Mouse (Mus musculus) left cerebral cortex, adult 9 months (tissue): Measurements from ENCODE around the gene Ncs1.

Experiments used
- DNase-seq, 2 experiments: peaks; one replicate each; pipeline ENCODE4 v3.0.0; 2022; ENCODE audit warnings: low spot score in 2 of 2

Gene Ncs1

DNA sequence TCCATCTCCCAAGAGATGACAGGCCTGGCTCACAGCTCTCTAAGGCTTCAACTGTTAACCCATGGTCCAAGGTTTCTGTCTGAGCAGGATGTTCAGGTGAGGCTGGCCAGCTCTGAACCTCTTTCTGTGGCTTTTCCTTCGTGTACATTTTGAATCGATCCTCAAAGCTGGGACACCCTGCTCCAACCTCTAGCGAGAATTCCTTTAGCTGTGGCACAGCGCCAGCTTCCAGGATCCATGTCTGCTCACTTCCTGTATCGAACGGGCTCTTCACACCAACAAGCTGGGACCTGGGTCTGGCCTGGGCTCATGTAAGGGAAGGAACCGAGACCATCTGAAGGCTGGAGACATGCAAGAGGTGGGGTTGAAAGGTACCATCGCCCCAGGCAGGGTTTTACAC lies 1.4 kb upstream of the Ncs1 start:
- DNase-seq, result no peak

DNA sequence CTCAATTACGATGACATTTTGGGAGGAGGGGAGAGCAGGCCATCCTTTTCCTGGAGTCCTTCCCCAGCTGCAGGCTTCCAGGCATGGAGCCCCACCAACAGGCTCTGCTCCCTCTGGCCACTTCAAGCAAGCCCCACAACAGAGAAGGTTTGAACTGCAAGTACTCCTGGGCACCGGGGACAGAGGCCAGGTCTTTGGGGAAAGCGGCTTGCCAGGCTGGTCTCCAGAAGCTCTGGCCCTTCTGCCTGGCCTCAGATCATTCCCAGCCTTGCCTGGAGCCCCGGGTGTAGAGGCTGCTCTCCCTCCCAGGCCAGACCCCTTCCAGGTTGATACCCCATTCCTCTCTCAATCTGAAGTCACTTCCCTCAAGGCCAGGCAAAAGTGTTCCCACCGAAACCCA lies 572 bp upstream of the Ncs1 start:
- no peak for DNase-seq

DNA sequence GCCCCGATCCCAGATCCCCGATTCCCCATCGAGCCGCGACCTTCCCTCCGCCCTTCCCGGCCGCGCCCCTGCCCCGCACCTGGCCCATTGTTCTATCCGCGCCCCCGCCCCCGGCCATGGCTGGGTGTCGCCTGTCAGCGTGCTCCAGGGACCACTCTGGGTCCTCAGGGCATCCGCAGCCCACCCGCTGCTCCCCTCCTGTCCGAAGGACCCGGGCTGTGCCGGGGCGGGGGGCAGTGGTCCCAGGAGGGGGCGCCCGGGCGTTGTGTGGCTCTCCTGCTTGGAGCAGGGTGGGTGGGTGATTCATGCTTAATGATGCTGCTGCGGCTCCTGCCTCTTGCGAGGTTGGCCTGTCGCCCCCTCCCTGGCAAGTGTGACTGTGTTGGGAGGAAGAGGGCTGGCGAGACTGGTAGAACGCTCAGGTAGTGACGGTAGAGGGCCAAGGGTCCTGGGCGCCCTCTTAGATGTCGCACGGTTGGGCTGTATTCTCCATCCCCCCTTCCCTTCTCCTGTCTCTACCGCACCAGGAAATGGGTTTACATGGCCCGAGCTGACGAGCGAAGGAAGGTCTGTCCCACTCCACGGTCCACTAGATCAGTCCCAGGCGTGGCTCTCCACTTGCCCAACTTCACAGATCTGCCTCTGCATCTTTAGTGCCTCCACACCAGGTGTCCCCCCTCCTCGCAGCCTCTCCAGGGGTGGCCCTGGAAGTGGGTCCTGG lies 788 bp downstream of the Ncs1 start:
- DNase-seq, result no peak

DNA sequence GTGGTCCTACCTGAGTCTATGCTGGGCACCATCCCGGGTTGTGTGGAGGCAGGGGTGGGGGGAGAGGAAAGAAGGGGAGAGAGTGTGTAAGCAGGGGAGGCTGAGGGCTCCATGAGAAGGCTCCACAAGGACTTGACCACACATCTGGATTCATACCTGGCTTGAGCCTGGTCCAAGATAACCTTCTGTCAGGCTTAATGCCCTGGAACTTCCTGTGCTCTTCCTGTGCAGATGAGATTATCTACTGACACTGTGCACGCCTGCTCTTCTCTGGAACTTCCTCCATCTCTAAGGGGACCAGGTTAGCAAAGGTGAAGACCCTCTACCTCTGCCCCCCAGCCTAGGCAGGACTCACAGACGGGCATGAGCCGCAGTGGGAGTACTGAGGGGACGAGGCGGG lies 3.2 kb downstream of the Ncs1 start:
- DNase-seq, result no peak

DNA sequence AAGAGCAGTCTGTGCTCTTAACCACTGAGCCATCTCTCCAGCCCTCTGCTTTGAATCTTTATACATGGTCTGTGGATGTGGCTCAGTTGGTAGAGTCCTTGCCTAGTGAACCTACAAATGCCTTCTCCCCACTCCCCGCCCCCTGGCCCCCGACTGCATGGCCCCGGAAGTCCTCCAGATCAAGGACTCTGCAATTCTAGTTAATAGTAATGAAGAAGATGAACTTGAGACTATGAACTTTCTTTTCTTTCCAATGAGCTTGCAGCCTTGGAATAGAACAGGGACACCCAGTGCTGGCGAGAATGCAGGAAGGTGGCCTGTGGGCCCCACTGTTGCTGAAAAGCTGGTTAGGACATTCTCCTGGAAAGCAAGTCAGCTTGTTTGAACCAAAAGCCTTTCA lies 6.5 kb downstream of the Ncs1 start:
- DNase-seq, result no peak

DNA sequence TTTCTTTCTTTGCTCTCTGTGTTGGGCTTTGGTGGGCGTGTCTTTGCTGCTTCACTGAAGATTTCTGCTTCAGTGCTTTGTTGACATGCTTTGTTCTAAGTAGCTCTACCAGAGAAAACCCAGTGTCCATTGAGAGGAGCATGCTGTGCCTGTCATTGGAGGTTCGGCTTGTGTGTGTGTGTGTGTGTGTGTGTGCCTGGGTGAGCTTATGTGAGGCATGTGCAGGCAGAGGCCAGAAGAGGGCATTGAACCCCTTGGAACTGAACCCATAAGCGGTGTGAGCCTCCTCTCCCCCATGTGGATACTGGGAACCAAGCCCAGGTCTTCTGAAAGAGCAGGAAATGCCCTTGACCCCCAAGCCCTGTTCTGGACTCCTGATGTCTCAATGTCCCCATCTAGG lies 7.8 kb downstream of the Ncs1 start:
- DNase-seq, result no peak

DNA sequence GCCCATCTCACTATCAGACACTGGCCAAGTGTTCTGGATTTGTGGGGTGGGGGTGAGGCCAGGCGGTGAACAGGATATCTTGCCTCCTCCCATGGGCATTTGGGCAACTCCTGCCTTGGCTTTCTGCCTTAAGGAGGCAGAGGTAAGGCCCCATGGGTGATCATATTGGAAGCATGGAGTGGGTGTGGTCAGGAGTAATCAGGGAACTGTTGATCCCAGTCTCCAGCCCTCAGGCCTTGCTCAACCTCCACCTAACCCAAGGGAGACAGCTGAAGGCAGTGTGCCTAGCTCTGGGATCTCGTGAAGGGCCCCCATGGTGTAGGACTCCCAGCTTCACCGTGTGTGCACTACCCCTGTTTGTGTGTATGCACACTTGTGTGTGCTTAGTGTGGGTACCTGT lies 9.2 kb downstream of the Ncs1 start:
- DNase-seq, result no peak

DNA sequence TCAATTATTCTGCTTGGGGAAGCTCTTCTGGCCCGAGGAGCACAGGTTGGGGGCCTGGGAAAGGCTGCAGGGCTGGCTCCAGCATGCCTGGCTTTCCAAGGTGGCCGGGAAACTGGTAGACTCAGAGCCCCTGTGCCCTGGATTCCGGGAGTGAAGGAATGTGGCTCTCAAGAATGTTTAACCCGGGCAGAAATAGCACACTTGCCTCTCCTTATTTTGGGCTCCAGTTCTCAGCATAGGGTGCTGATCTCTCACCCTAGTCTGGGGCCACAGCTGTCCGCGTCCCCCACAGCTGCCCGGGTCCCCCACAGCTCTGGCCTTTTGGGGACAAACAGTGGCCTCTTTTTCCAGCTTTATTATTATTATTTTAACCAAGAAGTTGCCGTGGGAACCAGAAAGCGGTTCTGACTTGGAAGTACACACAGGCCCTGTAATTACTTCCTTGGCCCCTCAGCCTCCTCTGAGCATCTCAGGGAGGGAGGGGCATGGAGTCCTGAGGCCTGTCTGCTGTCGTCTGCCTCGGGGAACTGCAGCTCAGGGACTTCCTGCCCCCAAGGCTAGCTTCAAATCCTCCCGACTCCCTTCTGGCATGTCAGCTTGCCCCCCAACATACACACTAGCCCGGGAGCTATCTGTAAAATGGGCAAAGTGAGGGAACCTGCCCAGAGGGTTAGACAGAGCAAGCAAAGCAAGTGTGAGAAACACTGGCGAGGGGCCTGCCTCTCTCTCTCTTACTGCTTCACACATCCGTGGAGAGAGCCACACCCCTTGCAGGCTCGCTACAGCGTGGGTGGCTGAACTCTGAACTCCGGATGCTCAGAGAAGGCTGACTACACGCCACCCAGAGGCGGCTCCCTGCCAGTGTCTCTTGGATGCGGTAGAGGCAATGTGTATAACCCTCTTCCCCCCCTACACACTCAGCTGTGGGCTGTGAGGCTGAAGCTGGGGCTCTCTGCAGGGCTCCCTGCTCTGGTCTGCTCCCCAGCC lies 10.6 kb downstream of the Ncs1 start:
- peak in 1 of 2 experiments; percentile 78 for DNase-seq

DNA sequence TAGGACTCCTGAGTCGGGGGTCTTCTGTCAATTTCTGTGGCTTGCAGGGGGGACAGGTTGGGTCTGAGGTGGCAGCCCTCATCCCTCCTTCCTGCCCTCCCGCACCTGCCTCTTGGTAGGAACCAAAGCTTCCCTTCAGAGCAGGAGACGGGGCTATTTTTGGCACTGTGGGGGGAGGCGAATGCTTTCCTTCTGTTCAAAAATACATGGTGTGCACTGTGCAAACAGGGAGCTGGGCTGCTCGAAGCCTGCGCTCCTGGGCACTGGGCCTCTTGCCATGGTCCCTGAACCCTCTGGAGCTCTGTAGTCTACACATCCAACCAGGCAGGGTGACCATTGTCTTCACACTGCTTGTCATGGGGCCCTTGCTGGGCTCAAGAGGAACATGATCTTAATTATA lies 11.5 kb downstream of the Ncs1 start:
- DNase-seq, result peak in 1 of 2 experiments; percentile 83

DNA sequence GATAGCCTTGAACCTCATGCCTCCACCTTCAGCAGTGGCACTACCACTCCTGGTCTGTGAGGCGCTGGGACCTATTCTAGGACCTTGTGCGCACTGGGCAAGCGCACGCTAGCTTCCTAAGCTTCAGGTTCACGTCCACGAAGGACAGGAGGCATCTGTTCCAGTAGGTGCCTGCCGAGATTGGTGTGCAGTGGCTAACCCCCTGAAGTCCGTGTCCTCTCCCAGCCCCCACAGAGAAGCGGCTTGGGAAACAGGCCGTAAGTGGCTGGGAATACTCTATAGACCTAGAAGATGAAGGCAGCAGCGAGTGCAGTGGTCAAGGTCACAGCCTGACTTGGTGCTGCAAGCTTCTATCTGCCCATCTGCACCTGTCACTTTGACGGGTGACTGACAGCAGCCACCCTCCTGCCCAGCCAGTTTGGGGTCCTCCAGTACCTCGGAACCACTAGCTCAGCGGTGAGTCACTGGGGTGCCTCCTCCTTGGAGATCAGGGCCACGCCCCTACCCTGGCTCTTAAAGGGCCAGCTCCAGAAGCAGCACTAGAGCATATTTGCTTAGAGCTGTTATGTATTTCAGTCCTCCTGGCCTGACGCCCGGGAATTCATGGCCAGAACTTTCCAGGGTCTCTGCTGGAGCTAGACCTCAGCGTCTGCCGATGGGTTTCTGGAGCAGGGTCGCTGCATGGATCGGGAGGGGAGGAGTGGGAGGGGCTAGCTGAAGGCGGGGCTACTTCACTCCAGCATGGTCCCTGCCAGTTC lies 13.2 kb downstream of the Ncs1 start:
- DNase-seq, result peak in 1 of 2 experiments; percentile 84

DNA sequence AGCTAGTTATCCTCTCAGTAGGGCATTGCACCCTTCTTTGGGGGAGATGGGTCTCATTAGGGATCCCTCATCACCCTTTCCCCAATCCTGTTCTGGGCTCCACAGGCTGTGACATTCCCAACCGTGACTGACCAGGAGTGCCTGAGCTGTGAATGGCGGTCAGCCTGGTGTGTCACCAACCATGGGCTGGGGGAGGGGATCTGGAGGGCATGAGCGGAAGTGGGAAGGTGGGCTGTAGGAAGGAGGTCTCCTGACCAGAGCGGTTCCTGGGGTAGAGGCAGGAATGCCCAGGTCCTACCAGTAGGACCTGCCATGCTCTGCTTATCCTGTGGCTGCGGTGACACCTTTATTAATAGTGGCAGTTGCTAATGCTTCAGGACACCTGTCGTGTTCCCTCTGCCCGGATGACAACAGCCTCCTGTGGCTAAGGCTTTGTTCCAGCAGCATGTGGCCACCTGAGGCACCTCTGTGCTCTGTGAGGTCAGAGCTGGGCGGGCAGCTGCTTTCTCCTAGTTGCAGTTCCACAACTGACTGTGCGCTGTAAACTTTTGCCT lies 13.8 kb downstream of the Ncs1 start:
- no peak for DNase-seq

DNA sequence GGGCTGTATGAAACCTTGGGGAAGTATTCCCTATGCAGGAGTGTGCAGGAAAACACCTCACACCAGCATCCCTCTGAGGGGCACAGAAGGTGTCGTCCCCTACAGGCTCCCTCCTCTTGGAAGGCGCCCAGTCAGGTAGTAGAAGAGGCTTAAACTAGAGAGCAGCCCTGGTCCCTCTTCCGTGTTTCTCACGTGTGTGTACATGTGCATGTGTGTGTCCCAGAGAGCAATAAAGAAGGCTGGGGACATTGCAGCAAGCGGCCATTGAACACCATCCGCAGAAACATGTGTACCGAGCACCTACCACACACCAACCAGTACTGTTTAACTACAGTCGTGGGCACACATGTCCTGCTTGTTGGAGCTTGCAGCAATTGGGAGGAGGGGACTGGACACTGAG lies 14.9 kb downstream of the Ncs1 start:
- DNase-seq, result no peak

DNA sequence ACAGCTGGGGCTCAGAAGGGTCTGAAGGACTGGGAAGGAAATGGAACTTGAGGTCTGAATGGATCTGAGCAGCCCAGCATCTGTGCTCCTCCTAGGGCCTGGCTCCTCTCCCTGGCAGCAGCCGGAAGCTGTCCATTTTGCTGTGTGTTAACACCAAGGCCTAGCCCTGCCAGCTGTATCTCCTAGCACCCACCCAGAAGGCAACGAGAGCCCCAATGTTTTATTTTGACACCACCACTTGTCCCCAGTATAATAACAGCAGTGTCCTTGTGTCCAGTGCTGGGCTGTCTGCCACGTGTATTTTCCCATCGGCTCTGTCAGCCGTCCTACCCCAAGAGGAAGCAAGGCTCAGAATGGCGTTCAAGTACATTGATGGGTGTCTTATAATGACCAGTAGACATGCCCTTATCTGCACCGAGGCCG lies 17.4 kb downstream of the Ncs1 start:
- DNase-seq, result peak in 1 of 2 experiments; percentile 66

DNA sequence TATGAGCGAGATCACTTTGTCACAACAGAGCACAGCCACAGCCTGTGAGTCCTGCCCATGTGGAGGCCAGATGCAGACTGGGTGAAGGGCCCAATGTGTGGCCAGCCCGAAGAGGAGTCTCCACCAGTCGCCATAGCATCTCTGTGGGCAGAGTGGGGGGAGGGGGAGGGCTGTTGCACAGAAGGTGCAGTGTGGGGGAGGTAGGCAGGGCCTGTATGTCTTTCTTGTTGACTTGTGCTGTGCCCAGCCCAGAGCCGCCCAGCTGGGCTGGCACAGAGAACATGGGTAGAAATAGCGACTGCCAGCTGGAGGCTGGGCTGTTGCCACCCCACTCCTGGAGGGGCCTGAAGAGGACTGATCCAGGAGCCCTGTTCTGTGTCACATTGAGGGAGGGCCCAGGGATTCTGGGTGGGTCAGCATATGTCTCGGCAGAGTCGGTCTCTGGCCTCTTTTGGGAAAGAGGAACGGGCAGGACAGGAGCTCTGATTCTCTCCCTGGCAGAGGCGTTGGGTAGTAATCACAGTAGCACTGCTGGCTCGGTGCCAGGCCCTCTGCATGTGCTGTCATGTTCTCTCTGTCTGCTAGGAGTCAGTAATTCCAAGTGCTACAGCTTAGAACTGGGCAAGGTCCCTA lies 18.2 kb downstream of the Ncs1 start:
- DNase-seq, result peak in 1 of 2 experiments; percentile 81

DNA sequence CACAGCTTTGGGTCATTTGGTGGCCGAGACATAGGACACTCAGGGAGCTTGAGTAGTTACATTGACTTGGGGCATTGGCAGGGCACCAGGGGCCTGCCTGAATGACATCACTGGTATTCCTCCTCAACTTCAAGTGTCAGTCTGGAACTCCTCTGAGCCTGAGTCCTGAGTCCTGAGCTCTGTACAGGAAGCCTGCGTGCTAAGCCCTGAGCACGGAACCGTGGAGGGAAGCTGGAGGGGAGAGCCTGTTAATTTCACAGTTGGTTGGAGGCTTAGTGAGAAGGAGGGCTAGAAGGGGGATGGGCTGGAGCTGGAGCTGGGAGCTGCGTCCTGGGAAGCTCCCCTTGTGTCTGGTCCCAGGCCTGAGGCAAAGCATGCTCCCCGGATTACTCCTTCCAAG lies 21.8 kb downstream of the Ncs1 start:
- DNase-seq, result no peak

DNA sequence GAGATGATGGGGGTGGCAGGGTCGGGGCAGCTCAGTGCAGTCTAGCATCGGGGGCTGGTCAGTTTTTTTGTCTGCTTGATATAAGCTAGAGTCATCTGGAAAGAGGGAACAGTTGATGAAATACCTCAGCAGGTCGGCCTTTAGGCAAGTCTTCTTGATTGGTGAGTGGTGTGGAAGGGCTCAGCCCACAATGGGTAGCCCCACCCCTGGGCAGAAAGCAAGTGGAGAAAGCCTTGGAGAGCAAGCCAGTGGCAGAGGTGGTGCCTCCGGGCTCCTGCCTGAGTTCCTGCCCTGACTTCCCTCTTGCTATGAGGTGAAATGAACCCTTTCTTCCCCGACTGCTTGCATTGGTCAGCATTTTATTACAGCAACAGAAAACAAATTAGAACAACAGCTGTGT lies 23.0 kb downstream of the Ncs1 start:
- DNase-seq, result no peak

DNA sequence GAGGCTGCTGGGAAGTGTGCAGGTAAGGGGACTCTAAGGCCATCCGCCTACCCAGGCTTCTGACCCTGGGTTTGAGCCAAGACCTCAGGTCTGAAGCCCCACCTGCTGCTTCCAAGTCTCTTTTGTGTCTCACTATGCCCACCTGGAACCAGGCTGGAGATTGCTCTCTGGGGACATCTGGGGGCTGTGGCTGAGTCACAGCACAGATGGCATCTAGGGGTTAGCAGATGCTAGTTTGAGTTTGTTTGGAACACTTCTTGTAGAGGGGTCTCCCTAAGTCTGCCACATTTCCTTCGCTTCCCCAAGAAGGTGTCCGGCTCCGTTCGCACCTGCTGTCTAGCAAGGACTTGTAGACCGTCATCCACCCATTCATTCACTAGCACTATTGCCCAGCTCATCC lies 23.6 kb downstream of the Ncs1 start:
- no peak for DNase-seq

DNA sequence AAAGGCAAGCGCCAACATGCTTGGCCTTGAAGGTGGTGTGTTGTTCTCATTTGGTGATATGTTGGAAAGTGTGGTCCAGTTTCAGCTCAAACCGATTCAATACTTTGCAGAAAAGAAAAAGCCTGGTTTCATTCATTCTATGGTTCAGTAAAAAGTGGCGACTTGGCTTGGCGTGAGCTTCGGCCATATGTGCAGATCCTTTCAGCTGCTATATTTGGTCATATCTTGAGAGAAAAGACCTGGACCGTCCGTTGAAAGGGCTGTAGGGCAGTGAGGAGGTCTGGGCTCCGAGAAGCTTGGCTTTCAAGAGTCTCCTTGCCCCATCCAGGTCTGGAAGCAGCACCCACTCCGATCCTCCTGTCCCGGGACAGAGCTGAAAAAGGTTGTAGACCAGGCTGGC lies 24.2 kb downstream of the Ncs1 start:
- no peak for DNase-seq

DNA sequence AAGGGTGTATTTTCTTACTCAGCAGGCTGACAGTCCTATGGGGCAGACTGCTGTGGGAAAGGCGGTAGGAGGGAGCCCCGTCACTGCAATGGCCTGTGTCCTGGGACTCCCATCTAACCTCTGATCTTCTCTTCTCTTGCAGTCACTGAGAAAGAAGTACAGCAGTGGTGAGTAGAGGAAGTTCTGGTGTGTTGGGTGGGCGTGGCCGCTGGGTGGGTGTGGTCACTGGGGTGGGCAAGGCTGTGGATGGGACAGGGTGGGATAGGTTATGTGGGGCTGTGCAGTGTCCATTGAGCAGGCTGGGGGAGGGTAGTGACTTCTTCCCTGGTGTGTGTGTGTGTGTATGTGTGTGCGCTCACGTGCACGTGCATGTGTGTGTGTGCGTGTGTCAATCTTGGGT lies 24.8 kb downstream of the Ncs1 start:
- no peak for DNase-seq

DNA sequence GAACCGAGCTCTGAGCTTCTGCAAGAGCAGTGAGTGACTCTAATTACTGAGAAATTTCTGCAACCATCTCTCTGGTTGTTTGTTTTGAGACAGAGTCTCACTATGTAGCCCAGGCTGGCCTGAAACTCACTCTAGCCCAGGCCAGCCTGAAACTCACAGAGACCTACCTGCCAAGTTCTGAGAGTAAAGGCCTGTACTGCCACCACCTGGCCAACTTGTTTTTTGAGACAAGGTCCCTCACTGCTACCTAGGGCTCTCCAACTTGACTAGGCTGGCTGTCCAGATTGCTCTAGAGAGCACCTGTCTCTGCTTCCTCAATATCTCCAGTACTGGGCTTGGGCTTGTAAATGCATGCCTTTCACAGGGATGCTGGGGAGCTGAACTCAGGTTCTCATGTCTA lies 25.4 kb downstream of the Ncs1 start:
- DNase-seq, result no peak

DNA sequence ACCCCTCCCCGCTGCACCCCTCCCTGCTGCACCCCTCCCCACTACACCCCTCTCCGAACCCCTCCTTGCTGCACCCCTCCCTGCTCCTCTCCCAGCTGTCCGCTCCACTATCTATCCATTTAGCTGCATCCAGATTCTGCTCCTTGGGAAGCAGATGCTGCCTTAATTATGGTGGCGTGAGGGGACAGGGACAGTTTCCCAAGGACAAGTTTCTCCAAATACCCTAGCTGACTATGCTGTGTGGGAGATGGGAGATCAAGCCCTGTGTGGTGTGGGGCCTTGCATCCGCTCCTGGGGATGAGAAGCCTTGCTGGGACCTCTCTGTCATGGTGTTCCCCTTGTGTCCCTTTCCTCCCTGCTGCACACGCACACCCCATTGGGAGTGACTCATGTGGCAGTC lies 29.4 kb downstream of the Ncs1 start:
- no peak for DNase-seq

DNA sequence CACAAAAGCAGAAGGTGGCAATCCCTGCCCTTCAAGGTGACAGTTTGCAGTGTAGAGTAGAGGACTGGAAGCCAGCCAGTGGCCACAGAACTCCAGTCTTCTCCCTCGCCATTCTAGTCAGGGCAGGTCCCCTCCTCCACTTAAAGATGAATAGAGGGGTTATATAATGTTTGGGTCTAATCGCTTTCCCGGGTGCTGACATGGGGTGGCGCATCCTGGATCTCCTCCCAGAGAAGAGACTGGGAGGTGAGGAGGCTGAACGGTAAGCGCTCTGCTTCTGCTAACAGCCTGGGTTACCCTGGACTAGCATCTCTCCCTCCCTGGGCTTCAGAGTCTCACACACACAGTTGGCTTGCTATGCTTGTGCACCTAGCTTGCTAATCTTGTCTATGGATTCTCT lies 32.2 kb downstream of the Ncs1 start:
- DNase-seq, result no peak
